Mouse (Mus musculus) liver, postnatal 0 days (tissue): ENCODE measurements around the gene Mapkbp1.

ENCODE experiments used
- CTCF ChIP-seq: sonication (generic); IDR thresholded peaks from 2 replicates; pipeline ENCODE4 v1.5.1; 2016; ENCODE audit warnings: antibody characterized with exemption, low read depth
- EP300 ChIP-seq: IDR thresholded peaks from 2 replicates; pipeline ENCODE4 v1.6.1; 2016; ENCODE audit warnings: antibody characterized with exemption, low read depth, mild to moderate bottlenecking

DNA sequence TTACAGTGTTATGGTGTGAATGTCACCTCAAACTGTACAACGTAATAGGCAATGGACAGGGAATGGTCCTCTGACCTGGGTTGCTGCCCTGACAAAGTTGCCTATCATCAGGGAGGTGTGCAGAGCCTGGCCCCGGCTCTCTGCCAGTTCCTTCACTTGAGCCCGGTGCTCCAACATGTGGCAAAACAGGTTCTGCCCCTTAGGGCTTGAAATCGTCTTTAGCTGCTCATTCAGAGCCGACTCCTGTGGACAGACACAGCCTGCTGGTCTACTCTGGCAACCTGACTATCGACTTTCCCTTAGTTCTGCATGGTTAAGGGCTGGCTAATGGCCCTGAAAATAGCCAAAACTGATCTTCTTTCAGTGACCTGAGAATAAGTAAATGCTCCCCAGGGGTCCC, 87.7 kb downstream of the Mapkbp1 start:
- no peak for TF ChIP-seq CTCF
- no peak for TF ChIP-seq EP300
